Mouse (Mus musculus): Measurements from ENCODE around the gene Tdg.

- TF ChIP-seq CTCF (IDR thresholded peaks at IDR 0.05; ENCODE audit: low read depth) (peak; percentile 23; the same call in 1 of the 2 replicates), EP300 (optimal IDR thresholded peaks at IDR 0.05) (no peak)
These were observed 69.8 kb downstream of the Tdg start for GRCm38 (mm10) chr10:82699296-82699941.

All from stomach, postnatal 0 days (tissue).